Mouse (Mus musculus): ENCODE data around the gene Foxs1. TPM values are rescaled to one million over a fixed set of nuclear protein-coding genes. Genes with fewer than 3 reads are reported as not detected.

Foxs1 gene
- polyA plus RNA-seq, 1 experiment from 2014 or later, result 3.4 TPM

DNA sequence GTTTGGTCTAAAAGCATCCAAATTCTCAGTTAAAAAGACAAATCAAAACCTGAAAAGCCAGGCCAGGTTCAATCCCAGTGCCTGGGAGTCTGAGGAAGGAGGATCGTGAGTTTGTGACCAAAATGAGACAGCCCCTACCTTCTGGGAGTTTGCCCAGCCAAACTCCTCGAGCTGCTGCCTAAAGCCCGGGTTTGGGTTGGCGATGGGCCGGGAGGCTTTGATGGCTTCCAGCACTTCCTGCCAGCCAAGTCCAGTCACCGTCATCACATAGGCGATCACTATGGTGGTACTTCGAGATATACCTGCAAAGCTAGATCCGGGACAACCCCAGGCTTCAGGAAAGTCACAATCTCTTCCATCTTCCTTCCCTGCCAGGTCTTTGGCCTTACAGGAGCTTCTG lies 11.0 kb upstream of the Foxs1 start:
- Histone ChIP-seq H3K4me3 (replicated peaks) (no peak overlapping the region), H3K27ac (replicated peaks) (no peak overlapping the region), H3K27me3 (peaks cover 90% of the 10 kb centered on the region), H3K9me3 (replicated peaks) (no peaks in the 10 kb centered on the region), H3K36me3 (no peaks in the 10 kb centered on the region), H3K9ac (no peak overlapping the region), H3K4me2 (replicated peaks) (no peak overlapping the region), H3K4me1 (peaks cover 12% of the 10 kb centered on the region)
- ATAC-seq (ENCODE audit: insufficient number of reproducible peaks, low FRiP score, low TSS enrichment, low read depth), result no peak
- 56% methylated on average over 9 of the region's 9 CpGs for WGBS

- Histone ChIP-seq H3K4me3 (replicated peaks) (peak overlapping the region; percentile 43), H3K27me3 (peaks cover 90% of the 10 kb centered on the region), H3K4me1 (peaks cover 12% of the 10 kb centered on the region), H3K36me3 (no peaks in the 10 kb centered on the region), H3K4me2 (replicated peaks) (peak overlapping the region; percentile 82), H3K9ac (no peak overlapping the region), H3K9me3 (replicated peaks) (no peaks in the 10 kb centered on the region), H3K27ac (replicated peaks) (no peak overlapping the region)
- ATAC-seq (ENCODE audit: insufficient number of reproducible peaks, low FRiP score, low TSS enrichment, low read depth), result no peak
- 5% methylated on average over 8 of the region's 8 CpGs for WGBS
Observed at GRCm38 (mm10) chr2:152943568-152943967, 10.6 kb upstream of the Foxs1 start.

DNA sequence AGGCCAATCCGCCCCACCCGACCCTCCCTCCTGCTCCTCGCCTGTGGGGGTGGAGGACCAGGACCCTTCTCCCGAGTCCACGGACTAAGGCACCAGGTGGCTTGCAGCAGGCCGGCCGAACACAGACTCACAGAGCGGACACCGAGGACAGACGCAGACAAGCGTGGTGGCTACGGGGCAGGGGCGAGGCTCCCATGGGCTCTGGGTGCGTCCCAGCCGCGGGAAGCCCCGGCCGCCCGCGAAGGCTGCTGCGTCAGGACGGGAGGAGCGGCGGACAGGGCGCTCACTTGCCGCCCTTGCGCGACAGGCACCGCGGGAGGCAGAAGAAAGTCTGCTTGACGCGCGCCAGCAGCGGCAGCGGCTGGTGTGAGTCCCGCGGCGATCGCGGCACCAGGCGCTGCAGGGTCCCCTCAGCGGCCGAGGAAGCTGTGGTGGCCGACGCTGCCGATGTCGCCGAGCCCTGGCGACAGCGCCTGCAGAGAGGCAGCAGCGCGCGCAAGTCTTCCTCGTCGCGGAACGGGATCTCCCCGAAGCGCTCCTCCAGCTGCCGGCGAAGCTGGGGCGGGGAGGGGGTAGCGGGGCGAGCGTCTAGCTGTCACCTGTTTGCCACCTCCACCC lies 10.0 kb upstream of the Foxs1 start:
- H3K27me3 ChIP-seq, result peaks cover 86% of the 10 kb centered on the region
- H3K9me3 ChIP-seq (replicated peaks), result no peaks in the 10 kb centered on the region
- H3K27ac ChIP-seq (replicated peaks), result no peak overlapping the region
- WGBS, result under 1% methylated on average over 64 of the region's 65 CpGs
- H3K4me1 ChIP-seq, result peaks cover 12% of the 10 kb centered on the region
- peak overlapping the region; percentile 82 for H3K4me2 ChIP-seq (replicated peaks)
- no peak for ATAC-seq (ENCODE audit: insufficient number of reproducible peaks, low FRiP score, low TSS enrichment, low read depth)
- no peaks in the 10 kb centered on the region for H3K36me3 ChIP-seq
- no peak overlapping the region for H3K9ac ChIP-seq
- H3K4me3 ChIP-seq (replicated peaks), result peak overlapping the region; percentile 43

- no peak overlapping the region for H3K4me3 ChIP-seq (replicated peaks)
- 30% methylated on average over 7 of the region's 7 CpGs for WGBS
- peaks cover 78% of the 10 kb centered on the region for H3K27me3 ChIP-seq
- no peak overlapping the region for H3K9ac ChIP-seq
- no peaks in the 10 kb centered on the region for H3K36me3 ChIP-seq
- no peak overlapping the region for H3K27ac ChIP-seq (replicated peaks)
- H3K9me3 ChIP-seq (replicated peaks), result no peaks in the 10 kb centered on the region
- H3K4me1 ChIP-seq, result peaks cover 12% of the 10 kb centered on the region
- no peak overlapping the region for H3K4me2 ChIP-seq (replicated peaks)
- ATAC-seq (ENCODE audit: insufficient number of reproducible peaks, low FRiP score, low TSS enrichment, low read depth), result no peak
Observed at GRCm38 (mm10) chr2:152941776-152942175, 8.8 kb upstream of the Foxs1 start.

DNA sequence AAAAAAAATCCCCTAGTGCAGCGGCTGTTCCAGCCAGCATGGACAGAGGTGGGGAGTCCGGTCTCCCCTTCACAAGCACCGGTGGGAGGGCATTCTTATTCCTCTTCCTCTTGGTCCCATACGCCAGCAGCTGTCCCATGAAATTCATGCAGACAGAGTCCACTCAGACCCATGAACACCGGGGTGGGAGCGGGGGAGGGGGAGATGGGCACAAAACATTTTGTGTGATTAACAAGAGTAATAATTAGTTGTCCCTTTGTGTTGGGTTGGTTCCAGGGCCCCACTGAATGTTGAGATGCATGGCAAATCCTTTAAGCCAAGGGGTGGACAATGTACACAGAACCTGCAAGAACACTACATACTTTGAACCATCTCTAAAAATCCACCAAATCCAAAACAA lies 8.1 kb upstream of the Foxs1 start:
- no peak overlapping the region for H3K9ac ChIP-seq
- no peak overlapping the region for H3K4me2 ChIP-seq (replicated peaks)
- no peak overlapping the region for H3K4me3 ChIP-seq (replicated peaks)
- H3K9me3 ChIP-seq (replicated peaks), result no peaks in the 10 kb centered on the region
- H3K36me3 ChIP-seq, result no peaks in the 10 kb centered on the region
- 71% methylated on average over 6 of the region's 6 CpGs for WGBS
- no peak overlapping the region for H3K27ac ChIP-seq (replicated peaks)
- peaks cover 12% of the 10 kb centered on the region for H3K4me1 ChIP-seq
- peaks cover 74% of the 10 kb centered on the region for H3K27me3 ChIP-seq
- no peak for ATAC-seq (ENCODE audit: insufficient number of reproducible peaks, low FRiP score, low TSS enrichment, low read depth)

DNA sequence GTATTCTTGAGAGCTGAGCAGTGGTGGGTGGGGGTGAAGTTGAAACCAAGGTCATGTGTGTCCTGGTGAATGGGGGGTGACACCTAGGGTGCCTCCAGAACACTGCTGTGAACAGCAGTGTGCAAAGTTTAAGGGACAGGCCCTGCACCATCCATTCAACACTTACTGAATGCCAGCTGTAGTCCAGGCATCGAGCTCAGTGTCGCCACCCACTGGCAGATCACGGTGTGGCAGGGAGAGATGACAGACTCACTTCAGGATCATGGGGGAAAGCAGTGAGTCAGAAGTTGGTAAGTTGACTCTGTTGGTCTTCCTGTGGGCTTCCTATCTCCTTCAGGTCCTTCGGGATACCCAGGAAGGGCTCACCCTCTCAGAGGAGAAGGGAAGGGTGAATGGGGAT lies 6.8 kb upstream of the Foxs1 start:
- peaks cover 62% of the 10 kb centered on the region for H3K27me3 ChIP-seq

DNA sequence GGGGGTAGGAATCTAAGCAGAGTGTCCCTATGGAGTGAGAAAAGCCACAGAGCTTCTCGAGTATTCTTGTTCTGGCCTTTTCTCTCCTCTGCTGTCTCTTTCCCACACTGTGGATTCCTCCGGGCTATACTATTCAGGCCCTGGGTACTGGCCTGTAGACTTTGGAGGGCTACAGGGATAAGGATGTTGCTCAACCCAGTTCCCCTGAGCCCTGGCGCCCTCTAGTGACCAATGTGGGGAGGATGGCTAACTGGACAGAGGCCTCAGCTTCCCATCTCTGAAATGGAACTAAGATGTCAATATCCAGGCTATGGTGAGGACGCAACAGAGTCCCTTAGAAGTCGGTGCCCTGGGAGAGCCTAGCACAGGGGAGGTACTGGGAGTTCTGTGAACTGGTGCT lies 606 bp upstream of the Foxs1 start:
- H3K4me3 ChIP-seq (replicated peaks), result no peak overlapping the region
- 0 out of 2 replicates have a peak, but pooled peaks cover 7% of the 10 kb centered on the region for H3K4me1 ChIP-seq
- H3K9me3 ChIP-seq (replicated peaks), result no peaks in the 10 kb centered on the region
- H3K27ac ChIP-seq (replicated peaks), result no peak overlapping the region
- H3K27me3 ChIP-seq, result peaks cover 2% of the 10 kb centered on the region
- H3K4me2 ChIP-seq (replicated peaks), result no peak overlapping the region
- no peaks in the 10 kb centered on the region for H3K36me3 ChIP-seq
- WGBS, result 25% methylated on average over 5 of the region's 5 CpGs
- no peak for ATAC-seq (ENCODE audit: insufficient number of reproducible peaks, low FRiP score, low TSS enrichment, low read depth)
- no peak overlapping the region for H3K9ac ChIP-seq

More for the DNA sequence above, 6.8 kb upstream of the Foxs1 start:
- H3K27ac ChIP-seq (replicated peaks), result no peak overlapping the region
- H3K4me3 ChIP-seq (replicated peaks), result no peak overlapping the region
- peaks cover 12% of the 10 kb centered on the region for H3K4me1 ChIP-seq
- no peak overlapping the region for H3K4me2 ChIP-seq (replicated peaks)
- H3K9me3 ChIP-seq (replicated peaks), result no peaks in the 10 kb centered on the region
- H3K9ac ChIP-seq, result no peak overlapping the region
- no peaks in the 10 kb centered on the region for H3K36me3 ChIP-seq
- ATAC-seq (ENCODE audit: insufficient number of reproducible peaks, low FRiP score, low TSS enrichment, low read depth), result no peak
- 17% methylated on average over 4 of the region's 4 CpGs for WGBS

DNA sequence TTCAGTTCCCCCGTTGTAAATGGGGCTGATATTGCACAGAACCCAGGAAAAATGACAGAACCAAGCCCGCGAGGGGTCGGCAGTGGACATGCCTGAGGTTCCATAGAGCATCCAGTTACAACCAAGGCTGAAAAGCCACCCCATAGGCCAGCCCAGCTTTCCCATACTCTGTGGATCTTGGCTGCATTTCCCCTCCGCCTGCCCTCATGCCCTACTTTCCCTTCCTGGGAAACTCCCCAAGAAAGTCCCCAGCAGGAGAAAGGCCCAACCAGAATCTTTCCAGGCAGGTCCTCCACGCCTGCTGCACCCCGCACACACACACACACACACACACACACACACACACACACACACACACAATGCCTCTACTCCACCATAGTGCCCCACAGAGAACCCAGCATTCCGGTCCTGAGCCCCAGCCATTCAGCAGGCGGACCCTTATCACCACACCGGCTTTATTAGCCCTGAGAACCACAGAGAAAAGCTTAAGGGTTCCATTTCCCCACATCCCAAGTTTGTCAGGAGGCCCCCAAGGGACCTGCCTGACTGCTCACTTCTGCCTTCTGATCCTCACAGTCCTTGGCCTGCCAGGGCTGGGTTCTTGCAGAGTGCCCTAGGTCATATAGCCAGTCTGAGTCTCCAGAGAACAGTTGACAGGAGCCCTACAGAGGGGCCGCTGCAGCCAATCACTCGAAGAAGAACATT lies 1.4 kb downstream of the Foxs1 start:
- WGBS, result 75% methylated on average over 12 of the region's 12 CpGs
- H3K9ac ChIP-seq, result no peak overlapping the region
- H3K27ac ChIP-seq (replicated peaks), result no peak overlapping the region; the same call in 1 of the 2 replicates
- 0 out of 2 replicates have a peak overlapping the region, but pooled peaks have one; percentile 0 for H3K4me3 ChIP-seq (replicated peaks)
- no peak for ATAC-seq (ENCODE audit: insufficient number of reproducible peaks, low FRiP score, low TSS enrichment, low read depth)
- H3K4me1 ChIP-seq, result peaks cover 23% of the 10 kb centered on the region; the same call in 1 of the 2 replicates
- no peaks in the 10 kb centered on the region for H3K36me3 ChIP-seq
- no peaks in the 10 kb centered on the region for H3K9me3 ChIP-seq (replicated peaks)
- no peaks in the 10 kb centered on the region for H3K27me3 ChIP-seq
- no peak overlapping the region for H3K4me2 ChIP-seq (replicated peaks)

GRCm38 (mm10) chr2:152930276-152930675 lies 2.7 kb downstream of the Foxs1 start:
- no peak for ATAC-seq (ENCODE audit: insufficient number of reproducible peaks, low FRiP score, low TSS enrichment, low read depth)
- H3K4me1 ChIP-seq, result peaks cover 31% of the 10 kb centered on the region
- no peak overlapping the region for H3K4me3 ChIP-seq (replicated peaks)
- WGBS, result 19% methylated on average over 2 of the region's 2 CpGs
- H3K9me3 ChIP-seq (replicated peaks), result no peaks in the 10 kb centered on the region
- no peak overlapping the region for H3K27ac ChIP-seq (replicated peaks)
- H3K4me2 ChIP-seq (replicated peaks), result no peak overlapping the region
- H3K9ac ChIP-seq, result no peak overlapping the region
- H3K36me3 ChIP-seq, result no peaks in the 10 kb centered on the region
- H3K27me3 ChIP-seq, result no peaks in the 10 kb centered on the region

DNA sequence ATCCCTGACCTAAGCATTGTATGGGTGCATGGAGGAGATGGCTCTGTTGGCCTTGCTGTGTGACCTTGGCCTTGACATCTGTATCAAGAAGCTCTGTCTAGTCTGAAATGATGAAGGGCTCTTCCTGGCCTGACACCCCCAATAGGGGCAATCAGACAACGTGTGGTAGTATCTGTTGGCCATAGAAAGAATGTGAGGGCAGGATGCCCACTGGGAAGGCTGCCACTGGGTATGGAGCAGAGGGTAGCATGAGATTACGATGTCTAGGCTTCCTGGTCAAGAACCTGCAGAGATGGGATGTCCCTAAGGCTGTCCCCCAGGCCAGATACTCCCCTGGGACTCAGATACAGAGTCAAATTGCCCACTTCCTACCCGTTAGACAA lies 4.0 kb downstream of the Foxs1 start:
- Histone ChIP-seq H3K9ac (no peak overlapping the region), H3K27me3 (no peaks in the 10 kb centered on the region), H3K36me3 (no peaks in the 10 kb centered on the region), H3K9me3 (replicated peaks) (no peaks in the 10 kb centered on the region), H3K4me2 (replicated peaks) (no peak overlapping the region), H3K4me1 (peaks cover 36% of the 10 kb centered on the region), H3K27ac (replicated peaks) (no peak overlapping the region), H3K4me3 (replicated peaks) (no peak overlapping the region)
- ATAC-seq (ENCODE audit: insufficient number of reproducible peaks, low FRiP score, low TSS enrichment, low read depth), result no peak
- WGBS, result 67% methylated on average over 3 of the region's 3 CpGs

DNA sequence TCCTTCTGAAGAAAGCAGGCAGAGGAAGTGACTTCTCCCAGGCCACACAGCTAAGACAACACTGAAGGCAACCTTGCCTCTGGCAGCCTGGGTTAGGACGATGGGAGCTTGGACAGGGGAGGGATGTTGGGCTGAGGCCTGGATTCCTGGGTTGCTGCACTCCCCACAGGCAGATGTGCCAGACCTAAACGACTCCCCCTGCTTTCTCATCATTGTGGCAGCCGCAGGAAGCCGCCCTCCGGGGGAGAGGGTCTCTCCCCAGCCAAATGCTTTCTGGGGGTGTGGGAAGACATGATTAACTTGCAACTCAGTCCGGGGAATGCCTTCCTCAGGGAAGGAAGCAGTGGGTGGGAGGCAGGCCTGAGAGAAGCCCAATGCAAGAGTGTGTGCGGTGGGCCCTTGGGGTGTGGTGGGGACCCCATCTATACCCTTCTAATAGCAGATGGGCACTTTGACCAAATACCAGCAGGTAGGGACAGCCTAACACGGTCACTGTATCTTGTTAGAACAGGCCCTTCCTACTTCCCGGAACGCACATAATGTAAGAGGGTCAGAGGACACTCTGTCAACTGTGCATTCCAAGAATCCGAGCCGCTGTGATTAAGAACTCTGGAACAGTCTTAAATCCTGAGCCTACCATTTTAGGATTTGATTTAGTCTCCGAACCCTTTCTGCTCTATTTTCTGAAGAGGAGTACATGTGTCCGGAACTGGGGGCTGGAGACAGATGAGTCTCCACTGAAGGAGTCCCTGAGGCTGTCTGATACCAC lies 4.6 kb downstream of the Foxs1 start:
- peak overlapping the region; percentile 19; the same call in 1 of the 2 replicates for H3K27ac ChIP-seq (replicated peaks)
- WGBS, result 47% methylated on average over 14 of the region's 14 CpGs
- H3K4me2 ChIP-seq (replicated peaks), result no peak overlapping the region
- no peak overlapping the region for H3K9ac ChIP-seq
- no peak for ATAC-seq (ENCODE audit: insufficient number of reproducible peaks, low FRiP score, low TSS enrichment, low read depth)
- H3K9me3 ChIP-seq (replicated peaks), result no peaks in the 10 kb centered on the region
- H3K36me3 ChIP-seq, result no peaks in the 10 kb centered on the region
- H3K27me3 ChIP-seq, result no peaks in the 10 kb centered on the region
- H3K4me1 ChIP-seq, result peaks cover 36% of the 10 kb centered on the region
- H3K4me3 ChIP-seq (replicated peaks), result no peak overlapping the region

Measured in embryonic facial prominence, embryonic 15.5 days (tissue).